Mouse (Mus musculus) heart, postnatal 36 days (tissue): ENCODE data around the gene Gstm4. TPM values are rescaled to one million over a fixed set of nuclear protein-coding genes. Genes with fewer than 3 reads are reported as not detected.
A peak's percentile ranks its signal among the peaks of the same experiment; 100 is the strongest.
"Not testable (repeated sequence)": the region's sequence is repeated elsewhere in the genome, so short reads cannot be mapped to it uniquely, and the experiment has no call there.

ENCODE experiments used
- DNase-seq, 2 experiments: peaks; one replicate each; pipeline ENCODE4 v3.0.0; 2021 to 2022
- intact Hi-C: fragments of 180-260 bp; cut with DNase I; formaldehyde crosslinking; loops from one replicate; pipeline ENCODE4 v1.15.1; 2025
- total RNA-seq, 2 experiments: library from RNA; stranded (reverse); gene quantifications; 2 replicates each; pipeline ENCODE4 v1.2.3; 2021

Gene Gstm4
- total RNA-seq, 2 experiments from 2014 or later, result 12.3 to 13.3 TPM

DNA sequence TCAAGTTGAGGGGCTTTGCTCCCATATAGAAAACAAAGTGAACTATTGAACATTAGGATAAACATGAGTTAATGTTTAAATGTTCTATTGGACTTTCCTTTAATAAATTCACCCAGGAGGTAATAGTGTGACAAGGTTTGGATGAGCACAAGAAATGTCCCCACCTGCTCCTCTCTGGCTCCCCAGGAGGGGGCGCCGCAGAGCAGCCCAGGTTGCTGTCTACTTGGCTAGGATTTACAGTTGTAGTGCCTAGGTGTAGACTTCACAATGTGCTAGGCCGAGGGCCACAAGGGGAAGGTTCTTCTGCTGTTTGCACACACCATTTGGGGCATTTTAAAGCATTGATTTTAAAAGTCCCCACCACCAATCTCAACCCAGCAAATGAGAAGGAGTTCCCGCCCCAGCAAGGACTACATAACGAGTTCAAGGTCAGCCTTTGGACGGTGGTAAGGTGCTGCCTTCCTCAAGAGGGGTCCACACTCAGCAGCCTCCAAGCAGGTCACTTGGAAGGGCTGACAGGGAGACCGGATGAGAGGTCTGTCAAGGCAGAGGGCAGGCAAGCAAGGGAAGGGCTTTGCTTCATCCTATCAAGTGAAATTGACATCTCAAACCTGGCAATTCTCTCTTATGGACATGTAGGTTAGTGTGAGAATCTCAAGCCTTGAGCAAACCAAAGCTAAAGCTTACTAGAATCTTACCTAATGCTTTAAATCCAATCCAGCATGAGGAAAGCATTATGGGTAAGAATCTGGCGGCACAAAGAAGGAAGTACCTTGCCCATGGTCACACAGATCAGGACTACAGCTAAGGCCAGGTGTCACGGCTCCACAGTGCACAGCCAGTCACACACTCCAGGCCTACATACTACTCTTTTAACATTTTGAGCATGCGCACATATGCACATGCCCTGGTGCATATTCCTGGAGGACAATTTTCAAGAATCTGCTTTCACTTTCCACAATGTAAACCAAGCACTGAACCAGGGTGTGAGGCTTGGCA is 25.9 kb upstream of the Gstm4 start:
- intact Hi-C loops, result loop anchor here (1.0 kb wide), 1 partner anchor 78 kb away; no protein-coding TSS in a partner anchor
- peak; percentile 78 to 83 for DNase-seq

DNA sequence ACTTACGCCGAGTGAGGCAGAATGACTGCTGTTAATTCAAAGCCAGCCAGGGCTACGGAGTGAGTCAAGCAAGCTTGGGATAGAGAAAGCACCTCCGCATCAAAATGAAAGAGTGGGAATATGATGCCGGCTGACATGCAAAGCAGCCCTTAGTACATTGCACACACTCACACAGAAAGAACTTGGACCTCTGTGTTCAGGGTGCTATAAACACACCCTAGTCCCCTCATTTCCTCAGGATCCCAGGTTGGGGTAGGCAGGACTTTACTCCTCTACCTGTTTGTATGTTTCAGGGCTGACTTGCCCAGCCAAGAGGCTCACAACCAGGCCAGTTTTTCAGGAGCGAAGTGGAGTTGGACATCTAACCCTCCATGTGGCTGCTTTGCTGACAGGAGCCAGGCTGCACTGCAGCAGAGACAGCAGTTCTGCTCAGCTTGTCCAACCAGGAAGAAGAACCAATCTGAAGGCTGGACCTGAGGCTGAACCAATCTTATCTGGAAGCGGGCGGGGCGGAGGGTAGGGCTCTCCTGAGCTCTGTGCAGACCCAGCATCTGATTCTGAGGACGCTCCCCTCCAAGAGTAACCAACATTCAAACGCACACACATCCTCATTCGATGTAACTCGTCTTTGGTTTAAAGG is 24.7 kb upstream of the Gstm4 start:
- intact Hi-C loops, result no loop called here
- DNase-seq, result peak; percentile 29 to 43

DNA sequence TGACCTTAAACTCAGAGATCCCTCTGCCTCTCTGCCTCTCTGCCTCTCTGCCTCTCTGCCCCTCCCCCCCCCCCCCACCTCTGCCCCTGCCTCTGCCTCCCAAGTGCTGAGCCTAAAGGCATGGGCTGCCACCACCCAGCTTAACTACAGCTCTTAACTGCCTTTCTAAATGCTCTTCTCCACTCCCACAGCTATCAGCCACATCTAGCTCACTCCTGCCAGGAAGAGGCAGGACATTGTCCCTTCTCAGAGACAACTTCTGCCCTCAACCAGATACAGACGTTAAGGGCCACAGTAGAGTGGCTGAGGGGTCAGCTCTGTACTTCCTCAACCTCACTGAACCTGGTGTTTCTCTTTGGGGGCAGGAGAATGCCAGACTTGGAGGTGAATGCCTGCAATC is 24.1 kb upstream of the Gstm4 start:
- intact Hi-C loops, result no loop called here
- DNase-seq, result no peak

- DNase-seq, result no peak
- intact Hi-C loops, result no loop called here
Observed at GRCm38 (mm10) chr3:108067370-108067934, 22.8 kb upstream of the Gstm4 start.

DNA sequence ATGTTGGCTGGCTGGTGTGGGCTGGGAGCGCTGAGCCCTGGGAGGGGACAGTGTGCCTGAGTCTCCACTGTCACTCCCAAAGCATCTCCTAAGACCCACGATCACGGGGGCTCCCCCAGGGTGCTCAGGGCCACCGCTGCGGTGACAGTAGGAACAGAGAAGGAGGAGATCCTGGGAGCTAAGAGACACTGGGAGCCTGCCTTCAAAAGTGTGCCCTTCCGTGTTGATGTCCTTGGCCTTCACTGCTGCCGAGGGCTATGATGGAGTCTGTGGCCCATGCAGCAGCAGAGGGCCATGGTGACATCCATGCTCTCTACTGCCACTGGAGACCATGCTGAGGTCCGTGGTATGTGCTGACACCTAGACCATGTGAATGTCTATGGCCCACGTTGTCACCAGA is 20.9 kb upstream of the Gstm4 start:
- intact Hi-C loops, result no loop called here
- DNase-seq, result no peak

- intact Hi-C loops, result loop anchor here (5.0 kb wide), 1 partner anchor 367 kb away; the partner anchor contains the start of gene Ahcyl1
- DNase-seq, result no peak
Observed at GRCm38 (mm10) chr3:108064672-108065071, 20.0 kb upstream of the Gstm4 start.

- intact Hi-C loops, result loop anchor here (5.0 kb wide), 1 partner anchor 365 kb away; the partner anchor contains the start of gene Ahcyl1
- DNase-seq, result no peak
Observed at GRCm38 (mm10) chr3:108062648-108063047, 18.0 kb upstream of the Gstm4 start.

DNA sequence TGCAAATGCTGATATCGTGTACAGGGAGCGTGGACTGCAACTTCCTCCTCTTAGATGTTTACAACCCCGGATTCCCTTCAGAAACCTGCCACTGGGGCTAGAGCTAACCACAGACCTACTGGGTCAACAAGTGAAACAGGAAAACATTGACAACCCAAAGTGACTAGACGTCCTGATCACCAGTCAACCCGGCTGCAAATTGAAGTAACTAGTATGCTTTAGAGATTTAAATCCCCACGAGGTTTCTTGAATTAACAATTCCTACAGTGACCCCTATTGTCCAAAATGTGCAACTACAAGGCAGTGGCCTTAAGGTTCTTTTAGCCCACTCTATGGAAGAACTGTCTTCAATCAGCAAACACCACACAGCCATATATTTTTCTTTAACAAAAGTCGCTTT is 16.7 kb upstream of the Gstm4 start:
- intact Hi-C loops, result loop anchor here (1.0 to 5.0 kb wide), 6 partner anchors 43 to 364 kb away; partner anchors contain the start of gene Ahcyl1
- peak; percentile 56 to 68 for DNase-seq

DNA sequence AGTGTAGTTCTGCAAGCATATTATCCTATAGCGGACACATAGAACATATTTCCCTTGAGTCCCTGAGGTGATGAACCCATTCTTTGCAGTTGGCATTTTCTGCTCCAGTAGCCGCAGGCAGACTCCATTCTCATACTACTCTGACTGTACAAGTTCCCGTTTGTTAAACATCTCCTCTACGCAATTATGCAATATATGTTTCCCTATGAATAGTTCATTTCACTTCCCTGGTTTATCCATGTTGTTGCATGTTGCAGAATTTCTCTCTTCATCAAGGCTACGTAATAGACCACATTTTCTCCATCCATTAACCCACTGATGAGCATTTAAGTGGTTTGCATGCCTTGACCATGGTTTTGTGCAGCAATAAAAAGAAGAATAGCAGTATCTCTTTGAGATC is 5.8 kb upstream of the Gstm4 start:
- no peak for DNase-seq
- intact Hi-C loops, result no loop called here

DNA sequence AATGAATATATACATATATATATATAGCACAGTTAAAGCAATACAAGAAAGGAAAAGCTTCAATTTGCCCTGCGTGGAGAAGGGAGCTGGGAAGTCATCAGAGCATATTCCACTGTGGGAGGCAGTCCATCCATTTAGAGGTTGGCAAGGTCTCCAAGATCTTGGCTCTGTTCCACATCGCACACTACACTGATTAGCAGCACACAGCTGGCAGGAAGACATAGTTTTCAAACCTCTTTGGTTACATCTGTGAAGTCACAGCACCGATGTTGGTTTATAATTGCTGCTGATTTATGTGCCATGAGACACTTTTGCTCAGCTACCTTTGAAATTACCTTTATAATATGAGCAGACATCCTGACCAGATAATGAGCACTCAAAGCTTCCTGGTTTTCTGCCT is 3.6 kb upstream of the Gstm4 start:
- no peak for DNase-seq
- intact Hi-C loops, result no loop called here

DNA sequence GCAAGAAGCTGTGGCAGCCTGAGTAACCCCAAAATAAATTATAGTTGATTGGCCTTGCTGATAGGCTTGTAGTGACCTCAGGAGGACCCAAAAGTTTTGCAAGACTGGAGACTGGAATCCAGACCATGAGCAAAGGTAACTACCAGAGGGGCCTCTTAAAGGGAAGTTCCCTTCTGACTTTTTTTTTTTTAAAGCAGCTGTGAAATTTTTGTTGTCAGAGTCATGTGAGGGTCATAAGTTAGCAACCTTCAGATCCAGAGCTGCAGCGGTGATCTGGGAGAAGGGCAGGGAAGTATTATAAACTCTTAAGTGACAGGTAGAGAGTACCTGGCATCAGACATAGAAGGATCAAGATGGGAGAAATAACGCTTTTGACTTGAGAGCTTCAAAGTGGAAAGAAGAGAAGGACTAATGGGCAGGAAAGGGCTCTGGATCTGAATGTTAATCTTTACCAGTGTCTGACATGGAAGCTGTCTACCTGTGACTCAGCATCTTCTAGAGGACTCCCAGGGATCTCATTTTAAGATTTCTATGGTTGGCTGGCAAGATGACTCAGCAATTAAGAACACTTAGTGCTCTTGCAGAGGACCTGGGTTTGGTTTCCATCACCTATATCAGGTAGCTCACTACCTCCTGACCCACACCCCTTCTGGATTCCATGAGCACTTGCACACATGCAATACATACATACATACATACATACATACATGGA is 2.4 kb upstream of the Gstm4 start:
- DNase-seq, result no peak
- intact Hi-C loops, result no loop called here

DNA sequence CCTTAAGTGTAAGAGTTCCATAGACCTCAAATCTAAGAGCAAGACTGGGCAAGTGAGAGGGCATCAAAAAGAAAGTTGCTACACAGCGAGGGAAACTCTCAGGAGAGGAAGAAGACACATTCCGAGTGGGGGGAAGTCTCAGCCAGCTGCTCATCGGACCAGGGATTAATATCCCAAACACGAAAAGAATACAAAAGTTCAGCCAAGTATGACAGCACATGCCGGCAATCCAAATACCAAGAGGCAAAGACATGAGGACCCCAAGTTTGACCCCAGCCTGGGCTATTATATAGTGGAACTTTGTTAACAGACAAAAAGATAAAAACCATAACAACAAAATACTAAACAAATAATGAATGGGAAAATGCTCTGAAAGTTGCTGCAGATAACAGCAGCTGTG is 11.5 kb downstream of the Gstm4 start:
- intact Hi-C loops, result no loop called here
- DNase-seq, result peak in 1 of 2 experiments; percentile 27

DNA sequence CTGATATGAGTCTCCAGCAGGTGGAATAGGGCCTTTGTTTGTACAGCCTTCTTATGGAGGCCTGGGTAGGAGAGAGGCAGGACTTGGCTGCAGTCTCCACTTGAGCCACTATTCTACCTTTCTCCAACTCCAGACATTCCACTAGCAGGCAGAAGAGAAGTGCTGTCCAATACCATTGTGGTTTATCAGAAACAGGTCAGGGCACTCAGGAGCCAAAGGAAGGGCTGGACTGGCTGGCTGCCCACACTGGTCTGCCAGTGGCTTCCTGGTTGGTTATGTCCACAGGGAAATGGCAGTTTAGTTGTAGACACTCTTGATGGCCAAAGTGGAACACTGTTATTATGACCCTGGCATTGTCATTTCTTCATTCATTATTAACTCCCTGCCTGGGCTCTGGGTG is 12.6 kb downstream of the Gstm4 start:
- no peak for DNase-seq
- intact Hi-C loops, result no loop called here

- no peak for DNase-seq
- intact Hi-C loops, result no loop called here
Observed at GRCm38 (mm10) chr3:108028641-108029365, 15.9 kb downstream of the Gstm4 start.

- no peak for DNase-seq
- intact Hi-C loops, result no loop called here
Observed at GRCm38 (mm10) chr3:108026597-108026996, 18.1 kb downstream of the Gstm4 start.

DNA sequence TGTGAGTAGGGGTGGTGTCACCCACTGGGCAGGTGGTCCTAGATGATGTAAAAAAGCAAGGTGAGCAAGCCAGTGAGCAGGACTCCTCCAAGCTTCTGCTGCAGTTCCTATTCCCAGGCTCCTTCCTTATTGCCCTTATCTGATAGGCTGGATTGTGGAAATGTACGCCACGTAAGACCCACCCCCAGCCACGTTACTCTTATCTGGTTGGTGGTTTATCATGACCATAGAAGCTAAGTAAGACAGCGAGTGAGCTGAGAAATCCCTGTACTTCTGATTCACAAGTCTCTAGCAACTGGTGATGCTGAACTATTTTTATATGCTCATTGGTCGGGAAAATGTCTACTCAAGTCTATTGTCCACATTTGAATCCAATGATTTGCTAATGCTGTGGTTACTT is 18.6 kb downstream of the Gstm4 start:
- intact Hi-C loops, result no loop called here
- no peak for DNase-seq

DNA sequence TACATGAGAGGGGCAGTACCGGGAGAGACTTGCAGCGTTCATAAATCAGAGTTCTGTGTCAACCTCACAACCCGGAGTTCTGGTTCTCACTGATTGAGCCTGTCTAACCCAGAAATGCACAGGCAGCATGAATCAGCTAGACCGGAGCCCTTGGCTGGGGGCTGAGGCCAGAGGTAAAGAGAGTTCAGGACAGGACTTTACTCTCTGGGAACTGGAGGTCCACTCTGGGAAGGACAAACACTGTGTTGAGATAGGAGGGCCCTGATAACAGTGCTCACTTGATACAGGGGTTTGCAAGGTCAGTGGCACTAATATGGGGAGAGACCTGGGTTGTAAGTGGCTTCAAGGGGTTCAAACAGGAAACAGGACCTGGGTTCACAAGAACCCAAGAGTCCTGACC is 19.4 kb downstream of the Gstm4 start:
- no peak for DNase-seq
- intact Hi-C loops, result no loop called here

DNA sequence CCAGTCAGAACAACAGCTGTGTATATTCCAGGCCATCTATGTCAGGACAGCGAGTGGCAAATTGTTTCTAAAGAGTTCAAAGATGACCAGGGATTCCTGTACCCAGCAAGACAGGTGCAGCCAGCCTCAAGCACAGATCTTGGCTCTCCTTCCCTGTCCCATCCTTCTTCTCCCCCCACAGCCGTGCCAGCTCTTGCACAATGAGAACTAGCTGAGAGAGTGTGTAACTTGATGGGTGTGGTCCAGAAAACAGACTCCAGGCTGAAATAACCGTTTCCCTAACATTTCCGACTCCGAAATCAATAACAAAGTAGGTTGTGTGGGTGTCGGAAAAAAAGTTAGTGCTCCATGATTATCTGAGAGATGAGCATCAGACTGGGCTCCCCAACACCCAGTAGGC is 22.0 kb downstream of the Gstm4 start:
- intact Hi-C loops, result no loop called here
- peak; percentile 34 to 49 for DNase-seq

DNA sequence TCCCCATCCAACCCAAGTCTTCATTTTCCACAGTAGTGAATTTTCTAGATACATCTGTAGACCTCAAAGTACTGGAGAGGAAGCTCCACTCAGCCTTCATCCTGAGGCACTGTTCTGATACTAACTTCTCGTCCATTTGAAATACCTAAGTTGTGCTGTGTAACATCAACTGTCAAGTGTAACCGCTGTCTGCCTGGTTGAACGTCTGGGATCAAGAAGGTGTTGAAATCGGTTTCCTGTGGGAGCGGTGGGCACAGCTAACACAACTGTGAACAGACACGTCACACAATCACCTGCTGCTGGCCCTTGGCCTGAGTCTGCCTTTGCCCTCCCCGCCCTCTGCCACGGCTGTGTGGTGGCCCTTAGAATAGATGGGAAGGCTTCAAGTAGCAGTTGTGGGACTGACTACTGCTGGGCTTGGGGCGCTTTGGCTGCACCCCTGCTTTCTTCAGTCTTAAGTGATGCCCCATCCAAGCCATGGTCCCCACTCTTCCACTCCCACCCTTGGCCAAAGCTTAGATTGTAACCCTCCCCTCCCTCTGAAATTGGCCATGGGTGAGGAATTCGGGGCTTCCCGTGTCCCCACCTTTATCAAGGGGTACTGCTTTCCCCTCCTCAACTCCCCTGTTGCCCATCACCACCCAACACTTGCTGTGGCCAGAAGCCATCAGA is 24.2 kb downstream of the Gstm4 start:
- intact Hi-C loops, result loop anchor here (2.0 kb wide), 1 partner anchor 128 kb away; no protein-coding TSS in a partner anchor
- not testable (repeated sequence) for DNase-seq
